Mouse (Mus musculus) ZHBTc4 (cell line): ENCODE data around the gene Cubn.

Source experiments
- DNase-seq: peaks from one replicate; pipeline ENCODE4 v3.0.0-alpha.2; 2011; ENCODE audit warnings: low read depth, low spot score

Cubn gene

DNA sequence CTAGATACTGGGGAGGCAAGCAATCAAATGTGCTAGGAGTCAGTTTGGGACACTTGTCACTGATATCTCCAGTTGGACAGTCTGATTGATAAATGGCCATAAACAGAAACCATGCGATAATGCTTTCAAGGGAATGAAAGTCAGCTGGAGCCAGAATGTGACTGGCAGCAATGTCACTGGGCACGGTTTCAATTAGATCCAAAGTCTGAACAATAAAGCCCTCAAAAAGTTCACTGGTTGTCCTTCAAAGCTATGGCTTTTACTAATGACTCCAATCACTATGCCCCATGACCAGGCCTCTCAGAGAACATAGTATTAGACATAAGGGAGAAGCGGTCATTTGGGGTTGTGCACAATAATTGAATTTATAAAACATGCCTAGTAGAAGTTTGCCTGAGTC is 7.0 kb downstream of the Cubn start:
- DNase-seq = no peak

DNA sequence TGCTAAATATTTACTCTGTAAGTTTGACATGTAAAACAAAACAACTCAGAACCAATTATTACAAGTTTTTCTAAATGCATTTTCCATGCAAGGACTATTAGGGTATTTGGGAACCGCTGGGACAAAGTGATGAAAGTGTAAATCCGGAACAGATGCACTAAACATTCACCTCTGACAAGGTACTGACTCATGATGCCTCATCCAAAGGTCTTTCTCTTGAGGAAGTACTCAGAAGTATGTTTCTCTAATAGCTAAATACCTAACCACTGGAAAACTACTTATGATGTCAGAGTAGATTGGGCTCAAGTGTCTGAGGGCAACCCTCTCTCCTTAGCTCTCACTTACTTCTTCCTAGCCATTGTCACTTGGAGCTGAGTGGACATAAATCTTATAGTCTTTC is 10.9 kb downstream of the Cubn start:
- no peak for DNase-seq

DNA sequence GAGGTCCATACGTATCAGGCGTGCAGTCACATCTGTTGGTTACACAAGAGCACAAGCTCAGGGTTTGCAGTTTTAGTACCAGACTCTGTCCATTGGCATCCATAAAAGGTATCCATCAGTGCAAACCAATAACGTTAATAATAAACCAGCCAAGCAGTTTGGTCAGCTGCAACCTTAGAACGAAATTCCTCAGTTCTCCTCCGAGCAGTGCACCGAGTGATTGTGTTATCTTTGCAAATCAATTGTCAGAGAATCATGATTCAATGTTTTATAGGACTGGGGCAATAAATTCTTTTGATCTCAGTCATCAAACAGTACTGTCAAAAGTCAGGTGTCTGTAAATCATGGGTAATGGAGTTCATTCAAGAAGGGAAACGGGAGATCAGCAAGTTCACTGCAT is 12.4 kb downstream of the Cubn start:
- no peak for DNase-seq

GRCm38 (mm10) chr2:13470108-13470507 is 21.5 kb downstream of the Cubn start:
- DNase-seq = no peak

DNA sequence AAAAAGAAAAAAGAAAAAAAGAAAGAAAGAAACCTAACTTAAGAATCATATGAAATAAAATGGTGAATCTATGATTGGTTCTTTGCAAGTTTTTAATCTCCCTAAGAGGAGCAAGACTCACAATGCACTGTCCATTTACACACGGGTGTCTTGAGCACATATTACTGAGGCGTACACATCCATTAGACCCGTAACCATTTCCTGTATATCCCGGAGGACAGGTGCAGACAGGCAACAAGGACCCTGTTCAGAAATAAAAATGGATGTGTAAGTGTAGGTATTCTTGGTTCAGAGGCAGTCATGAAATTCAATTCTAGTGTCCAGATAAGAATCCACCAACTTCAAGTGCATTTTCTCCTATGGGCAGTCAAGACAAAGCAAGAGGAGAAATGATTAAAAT is 22.0 kb downstream of the Cubn start:
- DNase-seq = no peak

GRCm38 (mm10) chr2:13466685-13467084 is 24.9 kb downstream of the Cubn start:
- DNase-seq = no peak

GRCm38 (mm10) chr2:13458088-13458487 is 33.5 kb downstream of the Cubn start:
- no peak for DNase-seq

DNA sequence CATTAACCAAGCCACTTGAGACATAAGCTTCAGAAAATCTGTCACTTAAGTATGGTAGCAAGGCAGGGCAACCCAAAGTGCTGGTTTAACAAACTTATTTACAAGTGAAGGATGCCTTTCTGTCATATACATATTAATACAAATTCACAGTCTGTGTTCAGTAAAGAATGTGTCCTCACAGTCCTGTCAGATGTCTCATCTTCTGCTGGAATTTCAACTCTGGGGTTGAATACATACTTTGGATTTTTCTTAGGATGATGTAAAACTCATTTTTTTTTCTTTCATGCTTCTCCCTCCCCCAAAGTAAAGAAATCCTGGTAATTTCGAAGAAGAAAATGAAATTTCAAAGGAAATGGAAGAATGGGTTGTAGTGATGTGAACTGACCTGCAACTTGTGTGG is 34.8 kb downstream of the Cubn start:
- no peak for DNase-seq

DNA sequence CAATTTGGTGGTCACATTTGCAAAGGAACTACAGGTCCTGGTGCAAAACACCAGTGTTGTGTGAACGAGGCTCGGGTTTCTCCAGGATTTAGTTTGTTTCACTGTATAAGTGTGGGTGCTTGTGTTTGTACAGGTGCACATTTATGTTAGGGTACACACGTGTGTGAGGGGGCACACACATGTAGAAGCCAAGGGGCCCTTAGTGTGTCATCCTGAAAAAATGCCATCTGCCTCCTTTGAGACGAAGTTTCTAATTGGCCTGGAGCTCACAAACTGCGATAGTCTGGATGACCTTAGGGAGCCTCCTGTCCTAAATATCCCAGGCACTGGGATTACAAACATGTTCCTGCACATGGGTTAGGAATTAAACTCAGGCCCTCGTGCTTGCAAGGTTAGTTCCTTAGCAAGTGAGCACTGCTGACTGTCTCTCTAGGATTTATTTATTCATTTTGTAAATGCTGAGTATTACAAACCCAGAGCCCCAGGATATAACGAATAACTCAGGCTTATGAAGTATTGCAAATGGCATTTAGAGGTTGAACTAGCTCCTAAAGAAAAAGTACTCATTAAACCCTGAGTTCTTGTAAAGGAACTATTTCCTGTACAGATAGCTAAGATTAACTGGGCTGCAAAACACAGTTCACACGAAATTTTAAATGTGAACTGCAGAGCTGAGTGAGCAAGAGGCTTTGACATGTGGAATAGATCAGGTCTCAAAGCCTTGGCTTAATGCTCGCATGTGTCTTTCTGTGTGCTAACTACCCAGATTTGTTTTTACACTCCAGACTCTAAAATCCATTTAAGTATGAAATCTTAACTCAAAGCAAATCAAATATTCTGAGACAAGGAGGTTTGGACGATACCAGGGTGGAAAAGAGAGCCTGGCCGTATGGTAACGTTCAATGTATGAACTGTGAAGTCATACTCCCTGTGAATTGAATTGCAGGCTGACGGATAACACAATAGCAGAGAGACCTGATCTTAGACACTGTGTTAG is 39.8 kb downstream of the Cubn start:
- DNase-seq = no peak

DNA sequence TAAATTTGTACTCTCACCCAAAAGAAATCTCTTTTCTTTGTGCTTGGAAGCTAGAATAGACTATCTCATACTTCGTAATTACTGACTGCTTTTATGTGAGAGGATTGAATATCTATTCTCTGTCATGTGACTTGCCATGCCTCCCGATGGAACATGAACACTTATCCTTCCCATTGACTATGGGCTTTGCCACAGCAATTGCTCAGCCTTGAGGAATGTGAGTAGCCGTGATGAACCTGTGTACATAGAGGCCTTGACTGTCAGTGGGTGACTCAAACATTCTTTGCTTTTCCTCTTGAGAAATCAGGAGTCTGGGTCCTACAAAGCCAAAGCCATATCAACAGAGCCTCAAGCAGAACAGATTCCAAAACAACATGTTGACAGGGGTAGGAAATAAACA is 40.7 kb downstream of the Cubn start:
- DNase-seq = no peak

GRCm38 (mm10) chr2:13450470-13450869 is 41.1 kb downstream of the Cubn start:
- DNase-seq = no peak

DNA sequence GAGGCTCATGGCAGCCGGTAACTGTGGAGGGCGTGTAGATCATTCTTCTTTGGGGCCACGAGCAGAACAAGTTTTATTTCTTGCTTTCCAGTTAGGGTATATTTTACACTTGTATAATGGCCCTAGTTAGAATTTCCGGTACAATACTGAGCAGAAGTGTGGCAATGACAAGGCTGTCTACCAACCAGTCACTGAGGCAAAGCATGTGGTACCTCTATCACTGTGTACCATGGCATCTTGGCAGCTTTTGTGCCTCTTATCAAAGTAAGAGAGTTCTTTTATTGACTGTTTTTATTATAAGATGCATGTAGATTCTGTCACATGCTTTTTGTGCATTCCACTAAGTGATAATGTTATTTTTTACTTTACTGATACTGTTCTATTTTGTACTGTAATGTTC is 46.5 kb downstream of the Cubn start:
- no peak for DNase-seq

DNA sequence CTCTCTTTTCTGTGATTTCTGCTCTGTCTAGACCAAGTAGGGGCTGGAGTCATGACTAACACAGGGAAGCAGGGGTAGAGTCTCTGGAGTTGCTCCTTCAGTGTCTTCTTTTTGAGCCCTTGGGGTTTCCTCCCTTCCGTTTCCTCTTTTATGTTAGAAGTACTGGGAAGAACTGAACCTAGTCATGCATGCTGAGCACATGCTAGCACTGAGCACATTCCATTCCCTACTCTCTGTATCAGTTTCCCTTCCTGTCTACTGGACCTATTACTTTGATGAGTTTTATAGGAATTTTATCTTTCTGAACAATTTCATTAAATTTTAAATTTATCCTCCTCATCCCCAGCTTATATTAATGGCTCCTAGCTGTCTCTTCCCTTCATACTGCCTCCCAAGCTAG is 52.6 kb downstream of the Cubn start:
- DNase-seq = no peak

GRCm38 (mm10) chr2:13438275-13438845 is 53.3 kb downstream of the Cubn start:
- DNase-seq = no peak

DNA sequence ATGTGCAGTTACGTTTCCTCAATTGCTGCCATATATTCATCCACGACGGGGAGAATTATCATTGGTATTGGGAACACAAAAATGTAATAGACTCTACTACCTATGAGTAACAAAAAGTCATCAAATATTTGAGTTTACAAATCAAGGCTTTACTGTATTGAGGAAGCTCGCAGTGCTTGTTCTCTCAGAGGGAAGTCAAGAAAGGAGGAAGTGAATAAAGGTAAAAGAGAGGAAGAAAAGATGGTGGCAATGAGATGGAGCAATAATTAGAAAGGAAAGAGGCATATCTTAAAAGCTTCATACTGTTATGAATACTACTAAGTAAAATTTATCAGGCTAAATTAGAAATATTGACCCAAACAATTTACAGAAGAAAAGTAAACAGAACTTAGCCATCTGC is 59.6 kb downstream of the Cubn start:
- no peak for DNase-seq

DNA sequence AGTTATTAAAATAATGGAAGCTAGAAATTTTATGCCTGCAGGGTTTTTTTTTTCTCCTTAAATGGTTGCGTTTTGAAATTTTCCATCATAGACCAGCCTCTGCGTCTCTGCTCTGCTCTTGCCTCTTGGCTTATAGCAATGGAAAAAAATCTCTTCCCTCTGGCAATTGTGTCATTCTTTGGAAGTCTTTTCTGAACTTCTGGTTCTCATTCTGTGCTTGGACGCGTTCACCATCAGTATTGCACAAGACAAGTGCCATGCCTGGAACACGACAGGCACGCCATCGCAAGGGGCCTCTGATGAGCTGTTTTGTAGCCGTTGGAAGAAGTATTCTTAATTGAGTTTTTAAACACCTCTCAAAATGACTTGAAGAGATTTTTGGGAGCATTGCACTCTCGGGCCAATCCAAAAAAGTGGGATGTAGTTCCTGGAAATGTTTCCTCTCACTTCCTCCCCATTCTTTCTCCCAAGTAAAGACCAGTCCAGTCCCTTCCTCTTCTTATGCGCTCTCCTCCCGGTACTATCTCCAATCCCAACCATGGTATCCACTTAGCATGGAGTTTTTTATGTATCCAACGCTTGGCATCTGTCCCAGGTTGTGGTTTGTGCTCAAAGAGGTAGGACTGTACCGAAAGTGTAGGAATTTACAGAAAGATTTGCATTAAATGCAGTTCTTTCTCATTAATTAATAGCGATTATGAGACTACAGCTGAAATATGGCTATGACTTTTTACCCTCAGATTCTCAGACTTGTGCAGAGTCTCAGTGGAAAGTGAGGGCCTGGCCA is 69.4 kb downstream of the Cubn start:
- no peak for DNase-seq

GRCm38 (mm10) chr2:13416765-13417524 is 74.7 kb downstream of the Cubn start:
- DNase-seq = no peak

DNA sequence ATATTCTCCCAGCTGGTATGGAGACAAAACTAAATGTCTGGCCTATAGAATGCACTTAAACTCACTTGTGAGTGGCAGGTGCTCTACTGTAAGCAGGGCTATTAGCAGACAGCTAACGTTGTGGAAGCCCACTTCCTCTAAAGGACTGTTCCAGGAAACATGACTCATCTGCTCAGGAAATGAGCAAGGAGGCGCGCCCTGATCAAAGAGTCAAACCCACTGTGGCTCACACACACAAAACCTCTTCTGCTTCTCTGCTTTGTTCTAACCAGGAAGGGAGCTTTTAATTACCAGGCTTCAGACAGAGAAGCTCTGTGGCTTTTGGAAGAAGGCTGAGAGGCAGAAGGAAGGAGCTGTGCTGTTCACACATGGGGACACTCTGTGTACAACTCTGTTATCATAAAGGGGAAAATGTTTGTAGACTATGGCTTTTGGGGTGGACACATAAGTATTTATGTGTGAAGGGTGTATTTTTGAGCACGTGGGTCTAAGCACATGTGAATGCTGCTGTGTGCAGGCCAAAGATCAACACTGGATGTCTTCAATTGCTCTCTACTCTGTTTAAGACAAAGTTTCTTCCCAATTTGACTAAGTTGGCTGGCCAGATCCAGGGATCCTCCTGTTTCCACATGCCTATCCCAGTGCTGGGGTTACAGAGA is 78.0 kb downstream of the Cubn start:
- DNase-seq = peak; percentile 66

DNA sequence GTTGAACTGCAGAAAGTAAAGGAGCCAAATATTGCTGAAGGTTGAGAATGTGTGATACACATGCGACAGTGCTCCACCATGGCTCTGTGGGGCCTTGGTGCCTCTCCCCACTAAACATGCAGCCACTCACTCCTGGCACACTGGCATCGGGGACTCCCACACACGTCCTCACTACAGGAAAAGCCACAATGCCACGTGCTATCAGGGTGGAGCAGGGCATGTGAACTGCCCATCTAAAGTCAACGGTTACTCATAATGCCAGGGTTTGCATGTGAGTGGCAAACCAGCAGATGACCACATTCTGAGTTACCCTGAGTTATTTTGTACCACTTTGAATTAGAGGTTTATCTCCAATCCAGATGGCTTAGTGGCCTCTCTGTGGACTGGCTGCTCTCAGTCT is 81.0 kb downstream of the Cubn start:
- DNase-seq = no peak

DNA sequence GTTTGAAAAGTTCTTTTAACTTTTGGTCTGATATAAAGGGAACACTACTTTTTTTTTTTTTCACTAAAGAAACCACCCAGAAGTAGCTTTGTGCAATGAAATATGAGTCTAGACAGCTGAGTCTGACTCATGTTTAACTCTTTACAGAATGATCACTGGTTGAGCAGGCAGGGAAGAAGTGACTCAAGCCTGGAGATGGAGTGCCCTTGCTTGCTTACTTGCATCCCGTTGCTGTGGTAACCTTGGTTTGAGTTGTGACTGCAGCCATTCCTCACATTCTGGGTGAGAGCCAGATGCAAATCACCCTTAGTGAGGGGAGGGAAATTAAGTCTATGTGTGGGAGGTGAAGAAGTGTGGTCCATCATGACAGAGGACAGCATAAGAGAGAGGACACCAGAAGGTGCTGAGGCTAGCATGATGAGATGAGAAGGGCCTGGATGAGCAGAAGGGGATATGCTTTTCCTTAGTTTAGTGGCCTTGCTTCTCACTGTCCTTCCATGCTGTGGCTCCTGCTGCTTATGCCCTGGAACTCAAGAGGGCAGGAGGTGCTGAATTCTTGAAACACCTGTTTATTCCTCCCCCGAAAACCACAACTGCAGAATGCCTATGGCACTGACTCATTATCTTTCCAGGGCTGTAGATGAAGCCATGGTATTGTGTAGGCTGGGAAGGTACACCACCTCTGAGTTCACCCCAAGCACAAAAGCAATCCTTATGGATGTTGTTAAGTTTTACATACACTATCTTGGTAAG is 81.7 kb downstream of the Cubn start:
- DNase-seq = no peak
